Mouse (Mus musculus): ENCODE measurements around the gene Rassf10. TPM values are rescaled to one million over a fixed set of nuclear protein-coding genes. Genes with fewer than 3 reads are reported as not detected.

The Rassf10 gene
- 2.7 and 4.2 TPM in 2 replicates for polyA plus RNA-seq (2015; fragmentation: Nextera tagmentation; extraction: Ambion mirVana)

- Histone ChIP-seq H3K27me3 (ENCODE audit: control insufficient read depth, insufficient read depth, low read depth, low read length) (peaks cover 34% of the 10 kb centered on the region), H3K4me1 (ENCODE audit: control insufficient read depth, insufficient read depth, low read length) (peaks cover 7% of the 10 kb centered on the region), H3K4me3 (ENCODE audit: low read depth, low read length) (peak within 1 kb of the TSS; percentile 44), H3K9me3 (replicated peaks; ENCODE audit: control insufficient read depth, low read length, poor library complexity, severe bottlenecking) (no peaks in the 10 kb centered on the region), H3K36me3 (ENCODE audit: control insufficient read depth, insufficient read depth, low read length) (no peaks in the 10 kb centered on the region), H3K4me2 (ENCODE audit: low read length) (peak within 1 kb of the TSS; percentile 67), H3K9ac (ENCODE audit: low read depth, low read length) (peak within 1 kb of the TSS; percentile 61), H3K27ac (ENCODE audit: low read length) (no peak within 1 kb of the TSS)
- WGBS, result under 1% methylated on average over 36 of the region's 41 CpGs
- peak; percentile 52 for ATAC-seq
Measured at GRCm38 (mm10) chr7:112953777-112954291, at the start of gene Rassf10. Gene Rassf10, plus strand, starts transcription at chr7:112953962.

GRCm38 (mm10) chr7:112906848-112907247 is 46.9 kb upstream of the Rassf10 start:
- no peaks in the 10 kb centered on the region for H3K4me1 ChIP-seq (ENCODE audit: control insufficient read depth, insufficient read depth, low read length)
- H3K36me3 ChIP-seq (ENCODE audit: control insufficient read depth, insufficient read depth, low read length), result no peaks in the 10 kb centered on the region
- no peak overlapping the region for H3K9ac ChIP-seq (ENCODE audit: low read depth, low read length)
- H3K4me2 ChIP-seq (ENCODE audit: low read length), result no peak overlapping the region
- no peaks in the 10 kb centered on the region for H3K9me3 ChIP-seq (replicated peaks; ENCODE audit: control insufficient read depth, low read length, poor library complexity, severe bottlenecking)
- no peaks in the 10 kb centered on the region for H3K27me3 ChIP-seq (ENCODE audit: control insufficient read depth, insufficient read depth, low read depth, low read length)
- 76% methylated on average over 5 of the region's 5 CpGs for WGBS
- H3K27ac ChIP-seq (ENCODE audit: low read length), result no peak overlapping the region
- ATAC-seq, result no peak
- H3K4me3 ChIP-seq (ENCODE audit: low read depth, low read length), result no peak overlapping the region

GRCm38 (mm10) chr7:112907468-112907867 is 46.3 kb upstream of the Rassf10 start:
- Histone ChIP-seq H3K9me3 (replicated peaks; ENCODE audit: control insufficient read depth, low read length, poor library complexity, severe bottlenecking) (no peaks in the 10 kb centered on the region), H3K36me3 (ENCODE audit: control insufficient read depth, insufficient read depth, low read length) (no peaks in the 10 kb centered on the region), H3K27me3 (ENCODE audit: control insufficient read depth, insufficient read depth, low read depth, low read length) (no peaks in the 10 kb centered on the region), H3K9ac (ENCODE audit: low read depth, low read length) (no peak overlapping the region), H3K4me3 (ENCODE audit: low read depth, low read length) (no peak overlapping the region), H3K27ac (ENCODE audit: low read length) (no peak overlapping the region), H3K4me2 (ENCODE audit: low read length) (no peak overlapping the region), H3K4me1 (ENCODE audit: control insufficient read depth, insufficient read depth, low read length) (no peaks in the 10 kb centered on the region)
- 83% methylated on average over 2 of the region's 2 CpGs for WGBS
- ATAC-seq, result no peak

- Histone ChIP-seq H3K36me3 (ENCODE audit: control insufficient read depth, insufficient read depth, low read length) (no peaks in the 10 kb centered on the region), H3K4me2 (ENCODE audit: low read length) (no peak overlapping the region), H3K9me3 (replicated peaks; ENCODE audit: control insufficient read depth, low read length, poor library complexity, severe bottlenecking) (no peaks in the 10 kb centered on the region), H3K27ac (ENCODE audit: low read length) (no peak overlapping the region), H3K4me3 (ENCODE audit: low read depth, low read length) (no peak overlapping the region), H3K9ac (ENCODE audit: low read depth, low read length) (no peak overlapping the region), H3K27me3 (ENCODE audit: control insufficient read depth, insufficient read depth, low read depth, low read length) (no peaks in the 10 kb centered on the region), H3K4me1 (ENCODE audit: control insufficient read depth, insufficient read depth, low read length) (no peaks in the 10 kb centered on the region)
- 80% methylated on average over 10 of the region's 10 CpGs for WGBS
- no peak for ATAC-seq
Measured at GRCm38 (mm10) chr7:112909164-112909563, 44.6 kb upstream of the Rassf10 start.

GRCm38 (mm10) chr7:112912969-112913368 is 40.8 kb upstream of the Rassf10 start:
- H3K9me3 ChIP-seq (replicated peaks; ENCODE audit: control insufficient read depth, low read length, poor library complexity, severe bottlenecking), result no peaks in the 10 kb centered on the region
- no peaks in the 10 kb centered on the region for H3K4me1 ChIP-seq (ENCODE audit: control insufficient read depth, insufficient read depth, low read length)
- H3K9ac ChIP-seq (ENCODE audit: low read depth, low read length), result no peak overlapping the region
- no peak overlapping the region for H3K27ac ChIP-seq (ENCODE audit: low read length)
- whole genome bisulfite sequencing, result 87% methylated on average over 3 of the region's 3 CpGs
- H3K27me3 ChIP-seq (ENCODE audit: control insufficient read depth, insufficient read depth, low read depth, low read length), result no peaks in the 10 kb centered on the region
- ATAC-seq, result no peak
- no peak overlapping the region for H3K4me3 ChIP-seq (ENCODE audit: low read depth, low read length)
- H3K4me2 ChIP-seq (ENCODE audit: low read length), result no peak overlapping the region
- no peaks in the 10 kb centered on the region for H3K36me3 ChIP-seq (ENCODE audit: control insufficient read depth, insufficient read depth, low read length)

- ATAC-seq, result no peak
- H3K4me3 ChIP-seq (ENCODE audit: low read depth, low read length), result no peak overlapping the region
- no peaks in the 10 kb centered on the region for H3K27me3 ChIP-seq (ENCODE audit: control insufficient read depth, insufficient read depth, low read depth, low read length)
- no peaks in the 10 kb centered on the region for H3K36me3 ChIP-seq (ENCODE audit: control insufficient read depth, insufficient read depth, low read length)
- H3K9ac ChIP-seq (ENCODE audit: low read depth, low read length), result no peak overlapping the region
- H3K27ac ChIP-seq (ENCODE audit: low read length), result no peak overlapping the region
- peaks cover 7% of the 10 kb centered on the region; the same call in 1 of the 2 replicates for H3K4me1 ChIP-seq (ENCODE audit: control insufficient read depth, insufficient read depth, low read length)
- no peaks in the 10 kb centered on the region for H3K9me3 ChIP-seq (replicated peaks; ENCODE audit: control insufficient read depth, low read length, poor library complexity, severe bottlenecking)
- no peak overlapping the region for H3K4me2 ChIP-seq (ENCODE audit: low read length)
- 69% methylated on average over 4 of the region's 4 CpGs for WGBS
Measured at GRCm38 (mm10) chr7:112915571-112915970, 38.2 kb upstream of the Rassf10 start.

DNA sequence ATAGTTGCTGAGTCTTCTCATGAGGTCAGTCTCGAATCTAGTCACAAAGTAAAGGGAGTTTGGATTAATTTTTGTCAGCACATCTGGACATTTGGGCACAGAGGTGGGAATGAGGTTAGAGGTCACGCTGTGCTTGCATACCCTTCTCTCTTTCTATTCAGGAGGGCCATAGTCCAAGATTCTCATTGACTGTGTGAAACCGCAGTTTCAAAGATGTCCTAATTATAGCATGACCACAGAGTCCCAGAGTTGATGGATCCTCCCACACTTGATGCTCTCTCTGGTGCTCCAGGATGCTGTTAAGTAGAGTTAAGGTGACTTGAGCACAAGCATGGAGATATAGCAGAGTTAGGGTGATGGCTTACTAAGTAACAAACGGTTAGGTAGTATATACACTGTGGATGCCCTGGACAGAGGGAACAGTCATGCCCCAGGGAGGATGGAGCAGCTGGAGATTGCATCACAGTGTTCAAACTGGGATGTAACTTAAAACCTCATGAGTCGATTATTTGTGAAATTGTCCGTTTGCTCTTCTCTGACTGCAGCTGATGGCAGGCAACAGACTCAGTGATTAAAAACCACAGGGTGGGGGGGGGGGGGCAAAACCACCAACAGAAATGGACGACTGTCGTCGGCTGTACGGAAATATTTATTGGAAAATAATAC is 36.0 kb upstream of the Rassf10 start:
- no peak for ATAC-seq
- H3K9ac ChIP-seq (ENCODE audit: low read depth, low read length), result no peak overlapping the region
- H3K4me2 ChIP-seq (ENCODE audit: low read length), result no peak overlapping the region
- H3K4me1 ChIP-seq (ENCODE audit: control insufficient read depth, insufficient read depth, low read length), result peaks cover 7% of the 10 kb centered on the region; the same call in 1 of the 2 replicates
- H3K9me3 ChIP-seq (replicated peaks; ENCODE audit: control insufficient read depth, low read length, poor library complexity, severe bottlenecking), result no peaks in the 10 kb centered on the region
- H3K27ac ChIP-seq (ENCODE audit: low read length), result no peak overlapping the region
- WGBS, result 58% methylated on average over 10 of the region's 10 CpGs
- no peaks in the 10 kb centered on the region for H3K36me3 ChIP-seq (ENCODE audit: control insufficient read depth, insufficient read depth, low read length)
- H3K27me3 ChIP-seq (ENCODE audit: control insufficient read depth, insufficient read depth, low read depth, low read length), result no peaks in the 10 kb centered on the region
- no peak overlapping the region for H3K4me3 ChIP-seq (ENCODE audit: low read depth, low read length)

GRCm38 (mm10) chr7:112918279-112918991 is 35.3 kb upstream of the Rassf10 start:
- Histone ChIP-seq H3K4me1 (ENCODE audit: control insufficient read depth, insufficient read depth, low read length) (peaks cover 7% of the 10 kb centered on the region; the same call in 1 of the 2 replicates), H3K27ac (ENCODE audit: low read length) (no peak overlapping the region), H3K9me3 (replicated peaks; ENCODE audit: control insufficient read depth, low read length, poor library complexity, severe bottlenecking) (no peaks in the 10 kb centered on the region), H3K9ac (ENCODE audit: low read depth, low read length) (no peak overlapping the region), H3K27me3 (ENCODE audit: control insufficient read depth, insufficient read depth, low read depth, low read length) (no peaks in the 10 kb centered on the region), H3K36me3 (ENCODE audit: control insufficient read depth, insufficient read depth, low read length) (no peaks in the 10 kb centered on the region), H3K4me2 (ENCODE audit: low read length) (peak overlapping the region; percentile 29; the same call in 1 of the 2 replicates), H3K4me3 (ENCODE audit: low read depth, low read length) (no peak overlapping the region)
- 50% methylated on average over 22 of the region's 22 CpGs for WGBS
- ATAC-seq, result peak; percentile 40; the same call in 1 of the 2 replicates

GRCm38 (mm10) chr7:112919845-112920244 is 33.9 kb upstream of the Rassf10 start:
- Histone ChIP-seq H3K27ac (ENCODE audit: low read length) (no peak overlapping the region), H3K9me3 (replicated peaks; ENCODE audit: control insufficient read depth, low read length, poor library complexity, severe bottlenecking) (no peaks in the 10 kb centered on the region), H3K4me1 (ENCODE audit: control insufficient read depth, insufficient read depth, low read length) (peaks cover 7% of the 10 kb centered on the region; the same call in 1 of the 2 replicates), H3K27me3 (ENCODE audit: control insufficient read depth, insufficient read depth, low read depth, low read length) (no peaks in the 10 kb centered on the region), H3K4me3 (ENCODE audit: low read depth, low read length) (no peak overlapping the region), H3K9ac (ENCODE audit: low read depth, low read length) (no peak overlapping the region), H3K4me2 (ENCODE audit: low read length) (no peak overlapping the region), H3K36me3 (ENCODE audit: control insufficient read depth, insufficient read depth, low read length) (no peaks in the 10 kb centered on the region)
- 0% methylated on average over 4 of the region's 4 CpGs for WGBS
- ATAC-seq, result no peak

All from midbrain, embryonic 16.5 days (tissue).